Mouse (Mus musculus): ENCODE measurements around the gene Fam69a.
"Not testable (repeated sequence)": the region's sequence is repeated elsewhere in the genome, so short reads cannot be mapped to it uniquely, and the experiment has no call there.

Gene Fam69a

DNA sequence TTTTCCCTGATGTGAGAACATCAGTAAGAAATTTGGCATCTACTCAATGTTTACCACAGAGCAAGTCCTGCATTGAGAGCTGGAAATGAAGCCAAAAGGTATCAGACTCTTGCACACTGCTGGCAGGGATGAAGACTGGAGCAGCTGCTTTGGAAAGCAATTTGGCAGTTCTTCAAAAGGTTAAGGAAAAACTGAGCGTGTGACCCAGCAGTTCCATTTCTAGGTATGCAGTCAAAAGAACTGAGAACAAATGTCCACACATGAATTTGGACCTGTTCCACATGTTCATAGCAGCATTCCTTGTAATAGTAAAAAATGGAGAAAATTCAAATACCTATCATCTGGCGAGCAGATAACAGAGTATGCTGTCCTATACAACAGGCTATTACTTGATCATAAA is 39.3 kb downstream of the Fam69a start:
- no peak for DNase-seq (ENCODE audit: extremely low read depth, low read depth)

DNA sequence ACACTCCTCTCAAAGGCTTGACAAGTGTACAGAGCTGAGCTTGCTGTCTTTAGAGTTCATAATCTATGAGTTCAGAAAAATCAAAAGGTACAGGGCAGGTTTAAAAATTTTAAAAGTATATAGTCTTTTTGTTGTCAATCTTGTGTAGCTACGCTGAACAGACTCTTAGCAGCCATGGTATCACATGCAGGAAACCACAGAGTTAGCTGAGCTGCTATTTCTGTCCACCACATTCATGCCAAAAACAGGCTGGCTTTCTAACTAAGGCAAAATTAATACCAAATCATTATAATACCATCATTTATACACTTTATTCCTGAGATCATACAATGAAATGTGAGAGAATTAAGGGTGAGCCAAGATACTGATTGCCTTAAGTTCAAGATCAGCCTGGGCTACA is 40.4 kb downstream of the Fam69a start:
- DNase-seq (ENCODE audit: extremely low read depth, low read depth), result no peak

DNA sequence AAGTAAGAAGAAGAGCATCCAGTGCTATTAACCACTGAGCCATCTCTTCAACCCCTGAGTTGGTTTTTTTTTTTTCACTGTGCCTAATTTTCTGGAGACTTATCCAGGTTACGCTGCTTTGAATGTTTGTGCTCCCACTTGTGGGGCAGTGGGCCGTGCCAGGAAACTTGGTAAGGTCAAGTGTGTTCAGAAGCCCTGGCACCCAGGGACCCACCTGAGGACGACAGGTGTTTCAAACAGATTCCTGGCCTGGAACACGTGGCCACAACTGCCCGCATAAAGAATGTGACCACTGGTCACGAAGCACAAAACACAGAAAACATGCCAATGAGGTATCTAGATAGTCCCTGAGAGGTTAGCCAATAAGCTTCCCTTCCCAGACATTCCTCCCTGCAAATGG is 43.4 kb downstream of the Fam69a start:
- DNase-seq (ENCODE audit: extremely low read depth, low read depth), result no peak

DNA sequence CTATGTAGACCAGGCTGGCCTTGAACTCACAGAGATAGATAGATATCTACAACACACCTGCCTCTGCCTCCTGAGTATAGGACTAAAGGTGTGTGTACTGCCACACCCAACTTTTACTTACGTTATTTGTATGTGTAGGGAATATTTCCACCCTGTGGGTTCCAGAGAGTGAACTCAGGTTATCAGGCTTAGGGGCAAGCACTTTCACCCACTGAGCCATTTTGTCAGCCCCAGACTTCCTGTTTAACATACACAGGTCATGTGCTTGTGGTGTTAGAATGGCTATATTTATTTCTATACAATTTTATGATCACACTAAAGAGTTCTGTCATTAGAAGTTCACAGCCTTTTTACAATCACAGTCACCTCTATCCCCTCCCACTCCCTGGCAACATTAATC is 43.9 kb downstream of the Fam69a start:
- no peak for DNase-seq (ENCODE audit: extremely low read depth, low read depth)

DNA sequence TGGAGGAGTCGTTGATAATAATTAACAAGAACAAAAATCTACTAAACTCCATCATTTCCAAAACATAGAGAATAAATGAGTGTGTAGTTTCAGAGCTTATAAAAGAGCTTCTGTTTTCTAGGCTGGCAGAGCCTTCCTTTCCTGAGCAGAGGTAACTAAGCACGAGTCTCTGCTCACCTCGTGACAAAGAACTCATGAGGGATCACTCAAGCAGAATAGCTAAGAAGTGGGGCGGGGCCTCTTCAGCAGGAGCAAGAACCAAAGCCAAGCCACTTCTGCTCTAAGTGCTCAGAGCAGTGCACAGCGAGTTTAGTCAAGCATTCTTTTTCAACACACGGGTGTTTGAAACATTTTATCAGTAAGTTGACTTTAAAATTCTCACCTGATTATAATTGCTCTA is 45.7 kb downstream of the Fam69a start:
- no peak for DNase-seq (ENCODE audit: extremely low read depth, low read depth)

DNA sequence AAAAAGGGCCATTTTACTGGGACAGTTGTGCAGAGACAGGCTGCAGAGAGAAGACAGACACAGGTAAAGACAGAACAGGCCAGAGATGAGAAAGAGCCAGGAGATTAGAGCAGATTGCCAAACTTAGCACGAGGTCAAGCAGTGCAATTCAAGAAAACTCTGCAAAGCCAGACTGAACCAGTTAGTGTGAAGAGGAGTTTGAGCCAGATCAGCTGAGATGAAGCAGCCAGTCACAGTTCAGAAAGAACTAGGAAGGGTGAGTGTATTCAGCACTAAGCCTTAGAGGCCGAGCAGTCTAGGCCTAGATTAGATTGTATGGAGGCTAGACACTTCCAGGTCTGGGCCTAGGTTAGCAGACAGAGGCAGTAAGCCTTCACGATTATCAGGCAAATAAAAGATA is 47.2 kb downstream of the Fam69a start:
- no peak for DNase-seq (ENCODE audit: extremely low read depth, low read depth)

DNA sequence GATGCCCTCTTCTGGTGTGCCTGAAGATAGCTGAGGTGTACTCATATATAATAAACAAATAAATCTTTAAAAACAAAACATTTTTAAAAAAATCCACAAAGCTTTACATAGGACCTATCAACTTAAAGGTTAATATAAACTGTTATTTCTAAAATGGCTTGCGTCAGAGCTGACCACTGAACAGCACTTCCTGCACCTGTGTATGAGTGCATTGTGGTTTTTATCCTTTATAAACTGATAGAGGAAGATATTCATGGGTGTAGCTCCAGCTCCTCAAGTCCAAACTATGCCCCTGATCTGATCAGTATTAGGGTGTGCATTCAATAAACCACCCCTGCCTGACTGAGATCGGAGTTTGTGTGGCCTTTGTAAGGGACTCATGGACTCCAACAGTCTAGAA is 48.0 kb downstream of the Fam69a start:
- DNase-seq (ENCODE audit: extremely low read depth, low read depth), result no peak

DNA sequence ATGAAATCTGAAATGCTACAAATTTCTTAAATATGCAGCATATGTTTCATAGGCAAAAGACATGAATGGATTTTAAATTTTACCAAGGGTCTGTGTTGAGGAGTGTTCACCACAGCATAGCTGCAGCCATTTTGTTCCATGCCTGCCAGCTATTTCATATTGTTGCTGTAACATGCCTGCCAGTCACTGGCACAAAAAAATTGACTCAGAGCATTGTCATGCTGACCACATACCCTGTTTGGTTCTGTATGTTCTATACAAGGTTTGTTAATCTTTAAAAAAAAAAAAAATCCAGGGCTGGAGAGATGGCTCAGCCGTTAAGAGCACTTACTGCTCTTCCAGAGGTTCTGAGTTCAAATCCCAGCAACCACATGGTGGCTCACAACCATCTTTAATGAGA is 48.4 kb downstream of the Fam69a start:
- DNase-seq (ENCODE audit: extremely low read depth, low read depth), result not testable (repeated sequence)

DNA sequence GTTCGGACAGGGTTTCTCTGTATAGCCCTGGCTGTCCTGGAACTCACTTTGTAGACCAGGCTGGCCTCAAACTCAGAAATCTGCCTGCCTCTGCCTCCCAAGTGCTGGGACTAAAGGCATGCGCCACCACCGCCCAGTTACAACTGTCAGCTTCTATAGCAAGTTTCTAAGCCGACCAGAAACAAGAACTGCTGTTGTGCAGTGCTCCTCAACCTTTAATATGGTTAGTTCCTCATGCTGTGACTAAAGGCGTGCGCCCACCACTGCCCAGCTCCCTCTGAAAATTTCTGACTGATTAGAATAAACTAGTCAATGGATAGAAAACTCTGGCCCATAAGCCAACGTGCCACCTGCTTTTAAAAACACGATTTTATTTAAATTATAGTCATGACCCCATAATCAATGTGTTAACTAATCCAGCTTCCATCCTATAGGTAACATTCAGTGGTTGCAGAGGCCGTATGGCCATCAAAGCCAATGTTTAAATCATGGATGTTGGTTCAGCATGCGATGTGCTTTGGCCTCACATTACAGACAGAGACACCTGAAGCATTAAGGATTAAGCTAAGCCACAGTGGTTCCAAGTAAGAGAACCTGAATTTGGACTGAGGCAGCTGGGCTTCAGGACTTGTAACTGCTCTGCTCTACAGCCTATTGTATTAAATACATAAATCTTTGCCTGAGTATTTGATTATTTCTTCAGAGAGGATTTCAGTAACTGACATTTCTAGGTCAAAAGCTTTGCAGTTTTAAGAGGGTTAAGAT is 50.1 kb downstream of the Fam69a start:
- DNase-seq (ENCODE audit: extremely low read depth, low read depth), result no peak

DNA sequence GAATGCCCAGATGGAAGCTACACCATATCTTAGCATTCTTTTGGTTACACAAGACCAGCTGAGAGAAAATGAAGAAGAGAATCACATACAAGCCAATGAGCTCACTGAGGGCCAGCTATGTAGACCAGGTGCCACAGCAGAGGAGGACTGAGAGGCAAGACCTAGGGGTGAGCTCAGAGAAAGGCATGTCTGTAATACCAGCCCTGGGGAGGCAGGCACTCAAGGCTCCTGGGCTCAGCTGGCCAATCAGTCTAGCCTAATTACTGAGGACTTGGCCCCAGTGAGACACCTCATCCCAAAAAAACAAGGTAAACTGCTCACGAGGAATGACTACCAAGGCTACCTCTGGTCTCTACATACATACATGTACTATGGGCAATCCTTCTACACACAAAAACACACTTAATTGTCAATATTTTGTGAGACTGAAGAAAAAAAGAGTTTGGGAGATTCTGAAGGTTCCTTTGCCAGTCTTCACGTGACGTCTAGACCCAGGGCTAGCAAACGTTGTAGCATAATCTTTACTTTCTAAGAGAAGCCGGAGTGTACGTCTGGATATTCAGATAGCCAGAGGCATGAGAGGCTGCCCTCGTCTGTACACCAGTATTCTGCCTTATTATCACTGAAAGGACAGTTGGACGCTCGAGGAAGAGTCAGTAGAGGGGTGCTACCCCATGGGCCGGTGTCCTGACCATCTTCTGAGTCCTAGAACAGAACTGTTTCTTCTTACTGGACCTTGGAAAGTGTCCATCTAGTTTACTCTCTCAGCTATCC is 51.9 kb downstream of the Fam69a start:
- DNase-seq (ENCODE audit: extremely low read depth, low read depth), result no peak

DNA sequence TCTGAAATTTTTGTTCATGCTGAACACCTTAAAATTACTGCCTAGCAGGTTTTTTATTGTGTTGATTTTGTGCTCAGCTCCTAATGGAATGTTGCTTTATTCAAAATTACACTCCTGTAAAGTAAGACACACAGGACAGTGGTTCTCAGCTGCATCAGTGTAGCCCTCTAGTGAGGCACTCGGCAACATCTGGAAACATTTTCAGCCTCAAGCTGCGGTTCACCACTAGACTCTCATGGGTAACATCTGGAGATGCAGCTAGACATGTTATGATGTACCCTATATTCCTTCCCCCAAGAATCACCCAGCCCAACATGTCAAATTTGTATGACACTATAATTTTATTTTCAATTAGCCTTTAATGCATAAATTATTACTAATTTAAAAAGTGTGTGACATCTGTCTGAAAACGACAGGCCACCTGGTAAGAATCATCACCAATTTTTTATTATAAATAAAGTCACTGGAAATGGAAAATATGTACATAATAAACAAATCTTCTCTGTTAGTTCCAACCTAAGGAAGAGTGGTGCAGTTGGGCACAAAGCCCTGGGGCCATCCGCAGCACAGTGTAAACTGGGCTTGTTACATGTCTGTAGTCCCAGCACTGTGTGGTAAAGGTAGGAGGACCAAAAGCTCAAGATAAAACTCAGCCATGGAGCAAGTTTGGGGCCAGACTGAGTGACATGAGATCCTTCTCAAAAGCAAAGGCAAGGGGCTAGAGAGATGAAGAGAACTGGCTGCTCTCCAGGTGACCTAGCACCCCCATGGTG is 53.5 kb downstream of the Fam69a start:
- DNase-seq (ENCODE audit: extremely low read depth, low read depth), result no peak

DNA sequence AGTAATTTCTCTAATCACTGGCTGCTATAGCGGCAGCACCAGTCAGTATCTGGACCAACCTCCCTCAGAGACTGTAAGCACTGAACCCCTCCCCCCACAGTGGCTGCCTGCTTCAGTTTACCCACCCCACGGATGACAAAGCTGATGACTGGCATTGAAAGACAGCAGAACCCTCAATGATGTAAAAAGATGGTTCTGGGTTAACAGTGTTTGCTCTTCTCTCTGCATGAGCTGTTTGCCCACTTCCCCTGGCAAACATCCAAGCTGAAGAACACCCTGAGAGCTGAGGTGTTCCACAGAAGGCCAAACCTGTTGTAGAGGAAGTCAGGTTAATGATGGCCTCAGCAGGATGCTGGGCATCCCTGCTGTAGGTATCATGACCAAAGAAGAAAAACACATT is 54.3 kb downstream of the Fam69a start:
- no peak for DNase-seq (ENCODE audit: extremely low read depth, low read depth)

DNA sequence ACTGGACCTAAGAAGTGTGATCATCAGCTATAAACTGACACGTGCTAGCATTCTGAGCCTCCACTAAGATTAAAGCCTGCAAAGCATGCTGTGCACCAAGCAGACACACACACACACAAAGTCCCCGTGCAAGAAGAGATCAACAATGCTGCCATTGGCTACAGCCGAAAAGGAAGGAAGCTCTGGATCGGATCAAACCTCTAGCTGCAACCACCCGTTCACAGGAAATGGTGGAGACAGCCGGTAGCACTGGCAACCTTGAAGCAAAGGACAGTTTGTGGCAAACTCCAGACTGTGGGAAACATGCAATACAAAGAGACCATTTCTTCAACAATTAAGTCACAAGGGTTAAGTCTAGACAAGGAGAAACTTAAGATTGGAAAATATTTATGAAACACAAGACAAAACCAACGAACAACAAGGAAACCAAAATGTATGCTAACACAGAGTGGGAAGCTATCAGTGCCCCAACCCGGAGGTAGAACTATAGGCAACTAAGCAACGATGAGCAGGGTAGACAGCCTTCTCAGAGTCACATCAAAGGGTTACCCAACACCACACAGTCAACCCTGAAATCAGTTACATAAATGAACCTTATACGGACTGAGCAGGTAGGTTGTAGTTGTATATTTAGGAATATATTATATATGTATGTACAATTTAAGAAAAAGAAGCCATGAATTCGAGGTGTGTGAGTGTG is 60.2 kb downstream of the Fam69a start:
- no peak for DNase-seq (ENCODE audit: extremely low read depth, low read depth)

DNA sequence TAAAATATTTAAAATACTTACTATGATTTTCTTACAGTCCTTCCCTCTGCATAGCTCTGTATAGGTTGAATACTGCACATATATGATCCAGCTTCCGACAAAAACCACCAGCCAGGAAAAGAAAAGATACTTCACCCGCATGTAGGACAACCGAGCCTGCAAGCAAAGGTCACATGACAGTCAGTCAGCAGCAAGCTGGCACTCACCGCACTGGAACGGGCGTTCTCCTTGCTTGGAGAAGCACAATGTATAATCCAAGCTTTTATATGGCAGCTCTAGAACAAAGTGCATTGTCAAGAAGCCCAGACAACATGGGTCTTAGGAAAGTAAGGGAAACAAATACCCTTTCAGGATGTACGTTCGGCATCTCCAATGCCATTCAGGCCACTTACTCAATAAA is 62.3 kb downstream of the Fam69a start:
- no peak for DNase-seq (ENCODE audit: extremely low read depth, low read depth)

DNA sequence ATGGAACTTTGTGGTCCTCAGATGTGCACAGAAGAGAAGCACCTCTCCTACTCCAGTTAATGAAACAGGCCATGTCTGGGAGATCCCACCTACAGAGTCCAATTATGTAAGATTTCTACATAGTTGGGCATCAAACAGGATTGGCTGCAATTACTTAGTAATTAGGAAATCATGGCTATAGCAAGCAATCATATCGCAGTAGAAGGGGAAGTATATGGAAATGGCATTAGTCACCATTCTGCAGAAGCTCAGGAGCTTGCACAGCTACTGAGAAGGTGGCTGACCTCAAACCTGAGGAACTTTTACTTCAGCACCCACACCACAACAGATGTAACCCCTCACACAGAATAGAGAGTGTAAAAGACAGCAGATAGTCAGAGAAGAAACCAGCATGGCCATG is 64.0 kb downstream of the Fam69a start:
- DNase-seq (ENCODE audit: extremely low read depth, low read depth), result no peak

DNA sequence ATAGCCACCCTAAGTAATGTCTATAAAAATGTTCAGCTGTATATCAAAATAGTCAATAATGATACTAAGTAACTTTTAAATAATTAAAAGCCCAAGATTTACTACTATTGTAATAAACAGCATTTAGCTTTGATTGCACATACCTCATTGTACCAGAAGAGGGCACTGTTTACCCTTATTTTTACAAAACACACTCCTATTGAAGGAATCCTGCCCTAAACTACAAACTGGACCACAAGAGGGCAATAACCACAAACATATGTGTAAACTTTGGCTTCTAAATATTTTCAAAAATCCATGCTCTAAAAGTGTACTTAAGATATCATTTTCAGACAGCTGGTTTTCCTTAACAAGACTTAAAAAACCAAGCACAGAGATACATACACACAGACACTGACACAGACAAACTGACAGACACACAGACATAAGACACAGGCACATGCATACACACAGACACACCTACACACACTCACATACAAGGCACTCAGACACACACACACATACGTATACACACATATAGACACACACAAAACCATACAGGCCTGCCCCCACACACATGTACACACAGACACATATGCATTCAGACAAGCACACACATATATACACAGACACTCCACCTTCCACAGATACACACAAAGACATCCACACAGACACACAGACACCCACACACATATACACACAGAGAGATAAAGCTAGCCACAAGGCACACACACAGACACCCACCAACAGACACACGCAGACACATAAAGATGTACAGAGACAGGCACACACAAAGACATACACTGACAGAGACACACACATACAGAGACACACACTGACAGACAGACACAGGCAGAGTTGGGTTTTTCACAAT is 65.3 kb downstream of the Fam69a start:
- peak; percentile 66 for DNase-seq (ENCODE audit: extremely low read depth, low read depth)

DNA sequence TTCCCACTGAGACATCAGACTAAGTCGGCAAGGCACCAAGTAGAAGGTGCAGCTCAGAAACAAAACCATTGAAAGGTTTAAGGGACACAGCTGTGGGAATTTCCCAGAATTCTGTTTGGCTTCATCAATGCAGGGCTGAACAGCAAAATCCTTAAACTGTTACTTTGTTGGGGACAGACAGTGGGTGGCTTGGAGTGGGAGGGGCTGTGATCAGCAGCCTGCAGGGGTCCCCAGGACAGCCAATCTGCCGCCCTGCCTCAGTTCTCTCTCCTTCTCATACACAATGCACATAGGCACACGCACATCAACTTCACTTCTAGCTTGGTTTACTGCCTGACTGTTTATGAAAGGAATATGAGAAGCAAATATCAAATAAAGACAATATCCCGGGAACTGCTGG is 71.6 kb downstream of the Fam69a start:
- DNase-seq (ENCODE audit: extremely low read depth, low read depth), result no peak

DNA sequence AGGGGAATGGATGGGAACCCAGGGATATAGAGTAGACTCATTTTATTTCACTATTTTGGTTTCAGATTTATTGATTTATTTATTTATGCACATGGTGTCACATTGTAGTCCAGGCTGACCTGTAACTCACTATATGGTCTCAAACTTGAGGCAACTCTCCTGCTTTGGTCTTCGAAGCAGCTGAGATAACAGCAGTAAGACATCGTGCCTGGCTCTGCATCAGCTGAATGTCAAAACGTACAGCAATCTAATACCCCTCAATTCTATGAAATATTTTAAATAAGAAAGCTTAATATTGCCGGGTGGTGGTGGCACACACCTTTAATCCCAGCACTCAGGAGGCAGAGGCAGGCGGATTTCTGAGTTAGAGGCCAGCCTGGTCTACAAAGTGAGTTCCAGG is 75.9 kb downstream of the Fam69a start:
- no peak for DNase-seq (ENCODE audit: extremely low read depth, low read depth)

DNA sequence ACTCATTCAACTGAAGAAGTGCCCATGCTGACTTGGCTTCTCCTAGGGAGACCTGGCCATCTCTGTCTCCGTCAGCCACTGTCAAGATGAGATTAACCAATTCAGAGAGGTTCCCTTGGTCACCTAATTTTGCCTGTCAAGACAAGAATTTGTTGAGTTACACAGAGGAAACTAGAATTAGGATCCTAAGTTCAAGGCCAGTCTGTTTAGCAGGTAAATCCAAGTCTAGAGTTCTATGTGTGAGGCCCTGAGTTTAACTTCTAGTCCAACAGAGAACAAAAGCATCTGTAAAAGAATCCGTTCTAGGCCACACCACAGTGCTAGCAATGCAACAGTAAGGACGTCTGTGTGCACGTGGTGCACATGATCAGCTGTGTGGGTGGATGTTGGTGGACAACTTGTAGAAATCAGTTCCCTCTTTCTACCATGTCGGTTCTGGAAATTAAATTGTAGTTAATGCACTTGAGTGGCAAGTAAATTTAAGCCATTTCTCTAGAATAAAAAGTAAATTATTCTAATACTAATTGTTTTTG is 76.7 kb downstream of the Fam69a start:
- no peak for DNase-seq (ENCODE audit: extremely low read depth, low read depth)

DNA sequence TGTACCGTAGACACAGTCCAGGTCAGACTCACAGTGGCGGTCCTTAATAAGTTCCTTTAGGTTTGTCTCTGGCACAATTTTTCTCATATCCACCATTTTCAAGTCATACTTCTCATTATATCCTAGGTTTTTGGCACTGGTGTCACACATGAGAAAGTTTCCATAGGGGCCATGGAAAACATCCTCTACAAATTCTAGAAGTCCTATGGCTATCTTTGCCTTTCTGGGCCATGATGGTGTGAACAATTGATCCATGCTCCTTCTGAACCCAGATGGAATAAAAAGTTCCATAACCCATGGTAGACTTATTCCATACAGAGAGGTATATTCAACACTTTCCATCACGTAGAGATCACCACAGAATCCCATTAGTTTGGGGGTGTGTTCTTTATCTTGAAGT is 77.2 kb downstream of the Fam69a start:
- DNase-seq (ENCODE audit: extremely low read depth, low read depth), result no peak
